ENCODE assay signal across 25 mouse cellular contexts in the genomic region with DNA sequence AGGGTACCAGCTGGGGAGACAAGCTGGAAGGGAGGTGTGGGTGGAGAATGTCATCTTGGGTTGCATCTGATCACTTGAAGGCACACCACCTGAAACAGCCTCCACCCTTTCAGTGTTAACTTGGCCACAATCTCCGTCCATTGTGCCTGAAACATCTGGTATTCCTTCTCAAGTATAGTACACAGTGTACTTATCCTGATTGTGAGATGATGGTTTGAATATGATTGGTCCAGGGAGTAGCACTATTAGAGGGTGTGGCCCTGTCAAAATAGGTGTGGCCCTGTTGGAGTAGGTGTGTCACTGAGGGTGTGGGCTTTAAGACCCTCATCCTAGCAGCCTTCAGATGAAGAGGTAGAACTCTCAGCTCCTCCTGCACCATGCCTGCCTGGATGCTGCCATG. TPM values are rescaled to one million over a fixed set of nuclear protein-coding genes. Genes with fewer than 3 reads are reported as not detected.
"Had no signal": no experiment of that assay in that cellular context is flagged by ENCODE, and none has a peak within 500 bp of the region (broad histone marks: within the 10 kb centered on the region; RNA-seq: fewer than 3 reads in every experiment).

No protein-coding gene starts in this region.

- H3K4me1 ChIP-seq: limb, embryonic 12.5 days; limb, embryonic 15.5 days; midbrain, embryonic 12.5 days had no signal

- H3K27ac ChIP-seq: limb, embryonic 12.5 days; limb, embryonic 15.5 days; midbrain, embryonic 12.5 days; neural tube, embryonic 13.5 days had no signal

- H3K36me3 ChIP-seq: limb, embryonic 12.5 days; limb, embryonic 15.5 days; midbrain, embryonic 12.5 days; neural tube, embryonic 13.5 days had no signal

- H3K9ac ChIP-seq: limb, embryonic 12.5 days; limb, embryonic 15.5 days; midbrain, embryonic 12.5 days; neural tube, embryonic 13.5 days had no signal

- H3K4me2 ChIP-seq: limb, embryonic 12.5 days; limb, embryonic 15.5 days; midbrain, embryonic 12.5 days; neural tube, embryonic 13.5 days had no signal

- H3K9me3 ChIP-seq: limb, embryonic 12.5 days; limb, embryonic 15.5 days; midbrain, embryonic 12.5 days; neural tube, embryonic 13.5 days had no signal

- H3K27me3 ChIP-seq: limb, embryonic 12.5 days; limb, embryonic 15.5 days; midbrain, embryonic 12.5 days; neural tube, embryonic 13.5 days had no signal

- ATAC-seq: intestine, embryonic 16.5 days; midbrain, embryonic 16.5 days had no signal

- DNase-seq: kidney, adult 18-20 months; kidney, adult 9 months; kidney, postnatal 14 days; kidney, postnatal 4 days; left cerebral cortex, postnatal 4 days; lung, adult 2 months; lung, postnatal 14 days; lung, postnatal 4 days; retina, postnatal 1 day; right cerebral cortex, postnatal 25 days; spleen, adult 18-20 months; thymus, adult 2 months; thymus, postnatal 14 days; thymus, postnatal 4 days had no signal

- H3K4me3 ChIP-seq: limb, embryonic 12.5 days; limb, embryonic 15.5 days; midbrain, embryonic 12.5 days; myocyte; neural tube, embryonic 13.5 days had no signal

RNA-seq across cellular contexts. Expression of a gene that starts 50.4 kb away (rescaled TPM):
- total RNA-seq: megakaryocyte progenitor cell, adult 5-6 weeks; megakaryocyte-erythroid progenitor cell, adult 5-6 weeks; monocyte, adult 5-6 weeks; neutrophil, adult 5-6 weeks had no signal
- polyA plus RNA-seq: myocyte had no signal
